Mouse (Mus musculus) forebrain, embryonic 12.5 days (tissue): ENCODE data around the gene Syt6. TPM values are rescaled to one million over a fixed set of nuclear protein-coding genes. Genes with fewer than 3 reads are reported as not detected.
"Not testable (repeated sequence)": the region's sequence is repeated elsewhere in the genome, so short reads cannot be mapped to it uniquely, and the experiment has no call there.

Source experiments
- ATAC-seq: fragments of 200-750 bp; cut with Nextera tagmentation; 2 replicates; pipeline ENCODE4 v1.8.0; 2017; ENCODE audit warnings: moderate TSS enrichment; ENCODE audit not compliant: low FRiP score
- H3K27ac ChIP-seq: fragments of 300-500 bp; sonication (generic); 2 replicates; pipeline ENCODE4 v1.5.1; 2016; ENCODE audit warnings: mild to moderate bottlenecking
- H3K27me3 ChIP-seq: fragments of 300-500 bp; sonication (generic); 2 replicates; pipeline ENCODE4 v1.6.1; 2016; ENCODE audit warnings: mild to moderate bottlenecking
- H3K36me3 ChIP-seq: fragments of 300-500 bp; sonication (generic); replicated peaks from 2 replicates; pipeline ENCODE4 v1.6.1; 2016; ENCODE audit warnings: mild to moderate bottlenecking
- H3K4me1 ChIP-seq: fragments of 300-500 bp; sonication (generic); 2 replicates; pipeline ENCODE4 v1.6.1; 2016
- H3K4me2 ChIP-seq: fragments of 300-500 bp; sonication (generic); 2 replicates; pipeline ENCODE4 v1.6.1; 2016; ENCODE audit warnings: mild to moderate bottlenecking, moderate library complexity
- H3K4me3 ChIP-seq: fragments of 300-500 bp; sonication (generic); replicated peaks from 2 replicates; pipeline ENCODE4 v1.5.1; 2016; ENCODE audit warnings: mild to moderate bottlenecking
- H3K9ac ChIP-seq: fragments of 300-500 bp; sonication (generic); 2 replicates; pipeline ENCODE4 v1.6.1; 2016; ENCODE audit warnings: mild to moderate bottlenecking
- H3K9me3 ChIP-seq: fragments of 300-500 bp; sonication (generic); 2 replicates; pipeline ENCODE4 v1.6.1; 2016
- WGBS: fragments of 180-500 bp; shearing (Covaris S2); methylation state at CpG from one replicate; pipeline ENCODE4 v1.1.7; 2016; 5-methylcytosine and 5-hydroxymethylcytosine counted together
- polyA plus RNA-seq: library from polyadenylated mRNA; unstranded; fragments of >200 nt; fragmentation: Nextera tagmentation; extraction: Ambion mirVana; gene quantifications from 2 replicates; pipeline ENCODE4 v1.2.1, GENCODE M21; 2016

Syt6 gene
- polyA plus RNA-seq, 1 experiment from 2014 or later = 4.8 TPM

DNA sequence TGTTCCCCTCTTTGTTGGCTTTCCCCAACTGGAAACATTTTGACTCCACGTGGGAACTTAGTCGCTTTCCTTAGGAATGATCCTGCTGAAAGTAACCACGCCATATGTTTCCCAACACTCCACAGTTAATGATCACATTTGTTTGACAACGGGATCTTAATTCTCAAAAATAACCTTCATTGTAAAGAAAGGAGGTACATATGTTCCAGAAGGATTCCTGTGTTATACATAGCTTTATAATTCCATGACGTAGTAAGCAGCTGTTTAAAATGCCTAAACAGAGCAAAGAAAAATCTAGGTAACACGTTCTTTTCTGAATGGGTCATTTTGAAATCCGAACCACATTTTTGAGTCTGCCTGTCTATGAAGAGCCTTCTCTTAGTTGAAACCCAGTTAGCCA lies 58.1 kb downstream of the Syt6 start:
- Histone ChIP-seq H3K4me2 (no peak overlapping the region), H3K4me3 (no peak overlapping the region), H3K27me3 (no peaks in the 10 kb centered on the region), H3K9ac (no peak overlapping the region), H3K9me3 (no peaks in the 10 kb centered on the region), H3K36me3 (no peaks in the 10 kb centered on the region), H3K27ac (no peak overlapping the region), H3K4me1 (no peaks in the 10 kb centered on the region)
- ATAC-seq = no peak
- WGBS = 85% methylated on average over 7 of the region's 7 CpGs

DNA sequence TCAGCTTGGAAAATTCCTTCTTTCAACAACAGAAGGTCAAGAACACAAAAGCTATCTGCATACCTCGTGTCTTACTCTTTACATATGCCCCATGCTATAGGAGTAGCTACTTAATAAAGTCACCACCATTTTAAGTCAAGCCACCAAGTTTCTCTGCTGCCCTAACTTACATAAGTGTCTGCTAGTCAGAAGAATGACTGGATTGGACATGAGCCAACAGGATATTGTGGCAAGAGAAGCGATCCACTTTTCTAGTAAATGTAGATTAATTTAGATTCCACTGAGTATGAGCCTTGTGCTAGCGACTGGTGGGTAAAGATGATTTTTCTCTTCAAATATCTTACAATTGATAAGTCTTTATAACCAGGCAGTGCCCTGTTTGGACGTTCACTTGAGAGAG lies 58.8 kb downstream of the Syt6 start:
- ATAC-seq = no peak
- H3K4me1 ChIP-seq = no peaks in the 10 kb centered on the region
- H3K9me3 ChIP-seq = no peaks in the 10 kb centered on the region
- no peak overlapping the region for H3K4me3 ChIP-seq
- H3K27ac ChIP-seq = no peak overlapping the region
- no peaks in the 10 kb centered on the region for H3K27me3 ChIP-seq
- no peaks in the 10 kb centered on the region for H3K36me3 ChIP-seq
- 77% methylated on average over 4 of the region's 4 CpGs for WGBS
- no peak overlapping the region for H3K4me2 ChIP-seq
- no peak overlapping the region for H3K9ac ChIP-seq

DNA sequence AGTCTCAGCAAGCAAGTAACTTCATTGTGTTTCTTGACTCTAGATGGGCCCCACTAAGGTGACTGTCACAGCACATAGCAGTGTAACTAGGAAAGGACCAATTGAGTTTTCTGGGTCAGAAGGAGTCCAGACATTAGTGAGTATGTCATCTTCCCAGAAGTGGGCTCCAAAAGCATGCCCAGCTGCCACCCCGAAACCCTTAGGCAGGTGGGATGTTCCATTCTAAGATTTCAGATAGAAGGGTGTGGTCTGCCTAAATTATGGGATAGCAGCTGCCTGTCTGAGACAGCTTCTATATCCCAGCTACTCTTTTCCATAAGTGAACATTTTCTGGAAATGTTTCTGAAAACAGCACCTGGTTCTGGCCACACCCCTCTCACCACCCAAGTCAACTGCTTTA lies 59.2 kb downstream of the Syt6 start:
- H3K4me1 ChIP-seq = no peaks in the 10 kb centered on the region
- H3K9me3 ChIP-seq = no peaks in the 10 kb centered on the region
- H3K4me2 ChIP-seq = no peak overlapping the region
- H3K36me3 ChIP-seq = no peaks in the 10 kb centered on the region
- H3K27me3 ChIP-seq = no peaks in the 10 kb centered on the region
- no peak for ATAC-seq
- H3K27ac ChIP-seq = no peak overlapping the region
- no peak overlapping the region for H3K4me3 ChIP-seq
- no peak overlapping the region for H3K9ac ChIP-seq
- 97% methylated on average over 1 of the region's 1 CpGs for WGBS

DNA sequence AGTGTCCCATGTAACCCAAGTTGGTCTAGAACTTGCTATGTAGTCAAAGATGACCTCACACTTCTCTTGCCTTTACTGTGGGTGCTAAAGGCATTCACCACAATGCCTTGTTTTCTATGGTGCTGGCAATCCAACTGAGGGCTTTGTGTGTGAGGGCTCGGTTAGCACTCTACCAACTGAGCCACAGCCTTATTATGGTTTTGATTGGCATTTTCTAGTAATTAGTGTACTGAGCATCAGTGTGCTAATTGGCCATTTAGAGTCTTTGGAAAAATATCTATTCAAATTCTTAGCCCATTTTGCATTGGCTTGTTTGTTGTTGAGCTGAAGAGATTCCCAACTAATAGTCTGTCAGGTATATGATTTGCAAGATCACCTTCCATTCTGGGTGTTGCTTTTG lies 62.6 kb downstream of the Syt6 start:
- ATAC-seq = no peak
- Histone ChIP-seq H3K9me3 (no peaks in the 10 kb centered on the region), H3K4me1 (peaks cover 5% of the 10 kb centered on the region; the same call in 1 of the 2 replicates), H3K27ac (no peak overlapping the region), H3K9ac (no peak overlapping the region), H3K36me3 (no peaks in the 10 kb centered on the region), H3K27me3 (peaks cover 4% of the 10 kb centered on the region; the same call in 1 of the 2 replicates), H3K4me3 (no peak overlapping the region), H3K4me2 (no peak overlapping the region)
- WGBS = 39% methylated on average over 1 of the region's 1 CpGs

DNA sequence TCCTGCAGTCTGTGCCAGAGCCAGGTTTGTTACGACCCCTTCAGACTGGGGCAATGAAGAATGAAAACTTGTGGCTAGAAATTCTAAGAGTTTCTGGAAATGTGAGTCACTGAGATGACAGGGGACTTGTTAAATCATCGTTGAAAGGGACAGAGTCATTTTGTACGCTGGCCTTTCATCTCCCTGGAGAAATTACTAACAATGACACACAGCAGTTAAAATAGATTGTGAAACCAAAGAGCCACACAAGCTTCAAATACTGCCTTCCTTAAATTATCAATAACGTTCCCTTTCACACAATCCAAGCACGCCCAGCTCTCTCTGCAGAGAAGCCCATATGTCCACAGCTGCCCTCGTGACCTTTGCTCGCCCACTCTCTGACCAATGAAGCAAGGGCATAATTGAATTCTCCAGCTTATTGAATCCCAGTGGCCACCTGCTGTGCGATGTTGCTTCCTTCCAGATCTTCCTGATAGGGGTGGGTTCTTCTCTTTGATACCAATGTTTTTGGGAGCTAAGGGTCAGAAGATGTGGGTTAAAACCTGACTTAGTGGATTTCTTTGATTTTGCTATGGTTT lies 65.3 kb downstream of the Syt6 start:
- H3K27ac ChIP-seq = no peak overlapping the region
- 27% methylated on average over 8 of the region's 8 CpGs for WGBS

DNA sequence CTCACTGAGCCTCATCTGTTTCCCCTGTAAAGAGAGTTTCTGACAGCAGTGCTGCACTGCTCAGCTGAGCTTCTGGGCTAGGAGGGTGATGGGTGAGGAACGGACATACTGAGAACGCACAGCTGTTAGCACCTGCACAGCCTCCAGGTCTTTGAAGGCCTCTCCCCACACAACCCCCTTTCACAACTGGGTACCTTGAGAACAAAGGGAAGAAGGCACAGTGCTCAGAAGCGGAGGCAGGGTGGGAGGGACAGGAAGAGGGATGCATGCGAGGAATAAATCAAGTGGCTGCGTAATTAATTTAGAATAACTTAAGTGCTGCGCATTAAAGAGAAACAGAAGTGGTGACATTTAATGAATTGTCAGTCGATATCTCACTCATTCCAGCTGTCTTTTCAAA lies 66.3 kb downstream of the Syt6 start:
- Histone ChIP-seq H3K9ac (no peak overlapping the region), H3K4me1 (peaks cover 5% of the 10 kb centered on the region; the same call in 1 of the 2 replicates), H3K27me3 (peaks cover 4% of the 10 kb centered on the region; the same call in 1 of the 2 replicates), H3K4me2 (no peak overlapping the region), H3K4me3 (no peak overlapping the region), H3K27ac (0 out of 2 replicates have a peak overlapping the region, but pooled peaks have one; percentile 0), H3K9me3 (no peaks in the 10 kb centered on the region), H3K36me3 (no peaks in the 10 kb centered on the region)
- ATAC-seq = 0 out of 2 replicates have a peak, but pooled peaks have one; percentile 49
- 47% methylated on average over 7 of the region's 7 CpGs for WGBS

More for the DNA sequence above, 65.3 kb downstream of the Syt6 start:
- H3K27me3 ChIP-seq = peaks cover 4% of the 10 kb centered on the region; the same call in 1 of the 2 replicates
- peaks cover 5% of the 10 kb centered on the region; the same call in 1 of the 2 replicates for H3K4me1 ChIP-seq
- no peak overlapping the region for H3K9ac ChIP-seq
- no peak overlapping the region for H3K4me3 ChIP-seq
- no peaks in the 10 kb centered on the region for H3K9me3 ChIP-seq
- H3K36me3 ChIP-seq = no peaks in the 10 kb centered on the region
- H3K4me2 ChIP-seq = no peak overlapping the region
- no peak for ATAC-seq

DNA sequence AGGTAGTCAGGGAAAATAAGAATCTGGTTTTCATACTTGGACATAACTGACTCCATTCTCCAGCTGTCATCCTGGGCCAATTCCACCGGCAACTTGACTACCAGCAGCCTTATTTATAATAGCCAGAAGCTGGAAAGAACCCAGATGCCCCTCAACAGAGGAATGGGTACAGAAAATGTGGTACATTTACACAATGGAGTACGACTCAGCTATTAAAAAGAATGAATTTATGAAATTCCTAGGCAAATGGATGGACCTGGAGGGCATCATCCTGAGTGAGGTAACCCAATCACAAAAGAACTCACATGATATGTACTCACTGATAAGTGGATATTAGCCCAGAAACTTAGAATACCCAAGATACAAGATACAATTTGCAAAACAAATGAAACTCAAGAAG lies 70.9 kb downstream of the Syt6 start, which contains the start of gene Atg4a-ps:
Atg4a-ps (minus strand) TSS at position 101 of the 400 bp plus-strand sequence.
- H3K27ac ChIP-seq, H3K9ac ChIP-seq, H3K36me3 ChIP-seq, H3K4me1 ChIP-seq, H3K27me3 ChIP-seq, H3K4me3 ChIP-seq, H3K9me3 ChIP-seq, H3K4me2 ChIP-seq, ATAC-seq: not testable (repeated sequence)
- 82% methylated on average over 2 of the region's 2 CpGs for WGBS

DNA sequence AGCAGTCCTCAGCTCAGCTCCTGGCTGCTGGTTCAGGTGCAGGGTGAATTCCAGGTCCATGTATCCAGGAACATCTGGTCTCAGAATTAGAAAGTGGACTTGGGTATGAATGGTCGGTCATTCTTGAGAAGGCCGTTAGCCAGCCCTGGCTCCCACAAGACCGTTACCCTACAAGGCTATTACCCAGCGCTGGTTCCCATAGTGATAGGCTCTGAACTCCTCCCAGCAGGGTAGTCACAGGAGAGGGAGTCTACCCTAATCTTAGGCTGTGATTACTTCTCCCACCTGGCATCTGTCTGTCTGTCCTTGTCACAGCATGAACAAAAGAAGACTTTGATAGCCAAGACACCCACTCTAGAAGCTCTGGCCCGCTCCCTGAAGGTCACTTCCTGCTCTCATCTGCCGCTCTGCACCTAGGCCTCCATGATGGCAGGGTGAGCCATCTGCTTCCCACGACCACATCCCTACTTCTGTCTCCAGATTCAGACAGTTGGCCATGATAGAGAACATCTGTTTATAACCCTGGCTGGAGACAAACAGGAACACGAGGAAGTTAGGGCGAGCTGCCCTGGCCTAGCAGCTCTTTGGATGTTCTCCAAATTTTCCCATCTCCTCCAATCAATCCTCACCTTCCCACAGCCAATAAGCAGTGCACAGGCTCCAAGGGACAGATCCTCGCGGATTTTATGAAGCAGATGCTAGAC lies 72.3 kb downstream of the Syt6 start:
- Histone ChIP-seq H3K9ac (no peak overlapping the region), H3K4me1 (peaks cover 8% of the 10 kb centered on the region; the same call in 1 of the 2 replicates), H3K27ac (no peak overlapping the region), H3K36me3 (no peaks in the 10 kb centered on the region), H3K4me3 (no peak overlapping the region), H3K9me3 (no peaks in the 10 kb centered on the region), H3K27me3 (no peaks in the 10 kb centered on the region; the same call in 1 of the 2 replicates), H3K4me2 (no peak overlapping the region)
- WGBS = 90% methylated on average over 11 of the region's 11 CpGs
- no peak for ATAC-seq

DNA sequence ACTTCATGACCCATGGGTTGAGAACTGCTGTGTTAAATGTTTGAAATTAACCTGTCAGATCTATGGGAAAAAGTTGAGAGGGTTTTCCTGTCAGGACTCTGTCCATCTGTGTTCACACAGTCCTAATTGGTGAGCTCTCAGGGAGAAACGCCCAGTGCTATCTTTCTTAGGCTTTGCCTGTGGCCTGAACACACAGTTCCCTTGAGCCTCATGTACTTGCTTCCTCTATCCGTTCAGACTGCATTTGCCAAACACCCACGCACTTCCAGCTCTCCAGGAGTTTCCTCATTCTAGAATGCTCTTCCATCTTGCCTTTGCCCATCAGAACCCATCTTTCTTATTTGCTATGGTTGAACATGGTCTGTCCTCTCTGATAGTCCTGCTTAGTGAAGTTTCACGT lies 73.5 kb downstream of the Syt6 start:
- WGBS = 84% methylated on average over 4 of the region's 4 CpGs
- Histone ChIP-seq H3K4me1 (peaks cover 8% of the 10 kb centered on the region; the same call in 1 of the 2 replicates), H3K36me3 (no peaks in the 10 kb centered on the region), H3K27ac (no peak overlapping the region), H3K9ac (no peak overlapping the region), H3K9me3 (no peaks in the 10 kb centered on the region), H3K4me2 (no peak overlapping the region), H3K27me3 (no peaks in the 10 kb centered on the region; the same call in 1 of the 2 replicates), H3K4me3 (no peak overlapping the region)
- ATAC-seq = no peak

DNA sequence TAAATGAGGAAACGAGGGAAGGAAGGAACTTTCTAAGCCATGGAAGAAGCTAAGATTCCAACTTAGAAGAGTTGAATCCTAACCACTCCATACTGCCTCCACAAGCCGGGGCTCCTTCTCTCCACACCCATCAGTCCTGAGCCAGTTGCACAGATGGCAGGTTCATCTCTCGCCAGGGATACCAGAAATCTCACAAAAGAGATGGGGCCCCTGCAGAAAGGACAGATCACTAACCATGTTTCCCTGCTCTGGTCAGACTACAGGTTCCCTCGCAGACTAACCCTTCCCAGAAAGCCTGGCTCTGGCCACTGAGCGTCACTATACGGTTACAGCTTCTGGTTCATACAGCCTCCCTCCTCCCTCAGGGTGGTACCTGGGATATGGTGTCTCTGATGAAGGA lies 74.7 kb downstream of the Syt6 start:
- no peak overlapping the region for H3K4me3 ChIP-seq
- H3K9ac ChIP-seq = no peak overlapping the region
- no peaks in the 10 kb centered on the region for H3K36me3 ChIP-seq
- no peak for ATAC-seq
- WGBS = 71% methylated on average over 6 of the region's 6 CpGs
- H3K4me1 ChIP-seq = peaks cover 8% of the 10 kb centered on the region; the same call in 1 of the 2 replicates
- H3K27ac ChIP-seq = no peak overlapping the region
- no peak overlapping the region for H3K4me2 ChIP-seq
- H3K27me3 ChIP-seq = no peaks in the 10 kb centered on the region; the same call in 1 of the 2 replicates
- no peaks in the 10 kb centered on the region for H3K9me3 ChIP-seq

DNA sequence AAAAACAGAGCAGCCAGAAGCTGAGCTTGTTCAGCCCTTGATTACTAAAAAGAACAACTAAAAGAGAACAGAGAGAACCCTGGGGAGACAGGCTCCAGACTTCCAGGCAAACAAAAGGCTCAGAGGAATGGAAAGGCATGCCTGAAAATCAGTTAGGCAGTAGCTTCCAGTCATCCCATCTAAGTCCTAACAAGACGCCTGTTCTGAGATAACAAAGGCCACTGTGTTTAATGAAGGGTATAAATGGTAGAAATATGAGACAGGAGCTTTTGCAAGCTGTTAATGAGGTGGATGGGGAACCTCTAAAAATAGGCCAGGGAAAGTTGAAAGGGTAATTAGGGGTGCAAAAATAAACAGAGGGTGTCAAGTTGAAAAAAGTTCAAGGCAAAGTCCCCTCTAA lies 75.4 kb downstream of the Syt6 start:
- Histone ChIP-seq H3K27ac (no peak overlapping the region), H3K4me3 (no peak overlapping the region), H3K4me2 (no peak overlapping the region), H3K9ac (no peak overlapping the region), H3K27me3 (no peaks in the 10 kb centered on the region; the same call in 1 of the 2 replicates), H3K9me3 (no peaks in the 10 kb centered on the region), H3K4me1 (peaks cover 8% of the 10 kb centered on the region; the same call in 1 of the 2 replicates), H3K36me3 (no peaks in the 10 kb centered on the region)
- no peak for ATAC-seq
- WGBS = 6% methylated on average over 1 of the region's 1 CpGs

DNA sequence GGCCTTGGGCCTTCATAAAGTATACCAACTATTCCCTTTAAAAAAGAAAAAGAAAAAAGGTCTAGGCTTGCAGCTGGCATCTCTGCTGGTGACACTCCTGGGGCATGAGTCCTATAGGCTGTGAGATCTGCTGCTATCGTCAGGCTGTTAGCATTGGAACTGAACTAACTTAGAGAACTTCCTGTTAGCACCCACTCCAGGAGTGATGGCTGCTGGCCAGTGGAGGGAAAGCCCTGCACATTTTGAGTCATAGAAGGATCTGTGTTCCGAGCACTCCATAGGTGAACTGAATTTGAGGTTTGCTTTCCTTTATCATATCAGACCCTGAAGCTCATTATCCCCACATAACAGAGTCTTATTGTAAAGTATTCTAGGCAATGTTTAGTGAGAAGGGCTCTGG lies 85.0 kb downstream of the Syt6 start:
- no peak overlapping the region for H3K4me3 ChIP-seq
- no peak overlapping the region for H3K9ac ChIP-seq
- H3K36me3 ChIP-seq = no peaks in the 10 kb centered on the region
- no peak overlapping the region for H3K27ac ChIP-seq
- no peaks in the 10 kb centered on the region for H3K4me1 ChIP-seq
- H3K9me3 ChIP-seq = no peaks in the 10 kb centered on the region
- ATAC-seq = no peak
- H3K27me3 ChIP-seq = no peaks in the 10 kb centered on the region
- 90% methylated on average over 2 of the region's 2 CpGs for WGBS
- H3K4me2 ChIP-seq = no peak overlapping the region

DNA sequence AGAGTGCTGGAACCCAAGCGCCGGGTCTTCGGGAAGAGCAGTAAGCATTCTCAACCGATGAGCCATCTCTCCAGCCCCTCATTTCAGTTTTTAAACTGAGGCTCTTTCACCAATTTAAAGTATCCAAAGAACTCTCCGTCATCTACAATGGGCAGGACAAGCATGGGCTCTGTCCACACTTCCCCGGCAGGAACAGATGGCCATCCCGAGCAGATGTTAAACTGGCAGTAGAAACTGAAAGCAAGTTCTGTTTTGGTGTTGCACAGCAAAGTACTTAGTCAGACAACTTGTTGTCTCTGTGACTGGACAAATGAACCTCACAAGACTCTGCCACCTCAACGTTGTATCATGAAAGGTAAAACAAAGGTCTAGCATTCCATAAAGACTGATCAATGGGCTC lies 86.7 kb downstream of the Syt6 start:
- ATAC-seq = no peak
- Histone ChIP-seq H3K27ac (no peak overlapping the region), H3K4me2 (no peak overlapping the region), H3K4me3 (no peak overlapping the region), H3K9me3 (no peaks in the 10 kb centered on the region), H3K36me3 (no peaks in the 10 kb centered on the region), H3K9ac (no peak overlapping the region), H3K27me3 (no peaks in the 10 kb centered on the region), H3K4me1 (no peaks in the 10 kb centered on the region)
- WGBS = 92% methylated on average over 8 of the region's 8 CpGs
